Mouse (Mus musculus) right cerebral cortex, adult 2 months (tissue): ENCODE results near the gene Sv2a.
"Not testable (repeated sequence)": the region's sequence is repeated elsewhere in the genome, so short reads cannot be mapped to it uniquely, and the experiment has no call there.

ENCODE experiments used
- DNase-seq, 2 experiments: peaks; one replicate each; pipeline ENCODE4 v3.0.0; 2021 to 2022; ENCODE audit warnings: low spot score in 2 of 2

Sv2a gene

GRCm38 (mm10) chr3:96173185-96173584 is 7.8 kb upstream of the Sv2a start:
- no peak for DNase-seq

DNA sequence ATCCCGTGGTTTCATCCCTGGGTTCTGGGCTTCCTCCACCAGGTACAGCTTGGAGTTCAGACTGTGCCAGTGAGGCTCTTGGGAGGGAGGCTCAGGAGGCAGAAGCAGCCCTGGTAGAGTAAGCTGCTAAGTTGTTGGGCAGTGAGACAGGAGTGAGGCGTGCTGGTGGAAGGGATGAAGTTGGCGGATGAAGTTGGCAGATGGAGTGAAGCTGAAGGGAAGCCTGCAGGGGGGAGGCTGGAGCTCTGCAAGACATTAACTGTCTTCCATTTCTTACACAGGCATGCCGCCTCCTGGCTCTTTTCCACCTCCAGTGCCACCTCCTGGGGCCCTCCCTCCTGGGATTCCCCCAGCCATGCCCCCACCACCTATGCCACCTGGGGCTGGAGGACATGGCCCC is 6.9 kb upstream of the Sv2a start:
- not testable (repeated sequence) for DNase-seq

DNA sequence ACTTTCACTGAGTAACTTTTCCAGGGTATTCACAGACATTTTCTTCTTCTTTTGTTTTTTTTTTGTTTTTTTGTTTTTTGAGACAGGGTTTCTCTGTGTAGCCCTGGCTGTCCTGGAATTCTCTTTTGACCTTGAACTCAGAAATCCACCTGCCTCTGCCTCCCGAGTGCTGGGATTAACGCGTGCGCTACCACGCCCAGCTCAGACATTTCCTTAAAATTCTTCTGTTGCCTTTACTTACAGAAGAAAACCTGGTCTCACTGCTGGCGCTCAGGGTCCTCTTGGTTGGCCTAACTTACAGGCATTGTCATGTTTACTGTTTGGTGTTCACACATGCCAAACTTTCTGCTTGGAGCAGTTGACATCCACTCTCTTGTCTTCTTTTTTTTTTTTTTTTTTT is 5.7 kb upstream of the Sv2a start:
- DNase-seq: no peak

GRCm38 (mm10) chr3:96178427-96178826 is 2.5 kb upstream of the Sv2a start:
- no peak for DNase-seq

GRCm38 (mm10) chr3:96178902-96179301 is 2.0 kb upstream of the Sv2a start:
- no peak for DNase-seq

DNA sequence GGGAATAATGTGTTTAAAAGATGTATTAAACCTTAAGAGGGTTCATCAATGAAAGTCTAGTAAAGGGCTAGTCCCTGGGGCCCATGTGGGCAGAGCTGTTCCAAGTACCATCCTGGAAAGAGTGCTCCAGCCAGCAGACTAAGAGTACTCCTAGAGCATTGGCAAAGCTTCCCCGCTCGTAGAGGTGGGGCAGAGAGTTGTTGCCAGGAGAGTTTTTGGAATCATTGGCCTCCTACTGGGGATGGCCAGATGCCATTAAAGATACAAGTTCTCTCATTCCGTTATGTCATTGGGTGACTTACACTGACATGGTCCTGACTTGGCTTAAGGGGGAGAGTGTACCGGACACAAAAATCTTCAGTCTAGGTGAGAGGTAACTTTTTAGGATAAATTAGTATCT is 1.4 kb upstream of the Sv2a start:
- no peak for DNase-seq

DNA sequence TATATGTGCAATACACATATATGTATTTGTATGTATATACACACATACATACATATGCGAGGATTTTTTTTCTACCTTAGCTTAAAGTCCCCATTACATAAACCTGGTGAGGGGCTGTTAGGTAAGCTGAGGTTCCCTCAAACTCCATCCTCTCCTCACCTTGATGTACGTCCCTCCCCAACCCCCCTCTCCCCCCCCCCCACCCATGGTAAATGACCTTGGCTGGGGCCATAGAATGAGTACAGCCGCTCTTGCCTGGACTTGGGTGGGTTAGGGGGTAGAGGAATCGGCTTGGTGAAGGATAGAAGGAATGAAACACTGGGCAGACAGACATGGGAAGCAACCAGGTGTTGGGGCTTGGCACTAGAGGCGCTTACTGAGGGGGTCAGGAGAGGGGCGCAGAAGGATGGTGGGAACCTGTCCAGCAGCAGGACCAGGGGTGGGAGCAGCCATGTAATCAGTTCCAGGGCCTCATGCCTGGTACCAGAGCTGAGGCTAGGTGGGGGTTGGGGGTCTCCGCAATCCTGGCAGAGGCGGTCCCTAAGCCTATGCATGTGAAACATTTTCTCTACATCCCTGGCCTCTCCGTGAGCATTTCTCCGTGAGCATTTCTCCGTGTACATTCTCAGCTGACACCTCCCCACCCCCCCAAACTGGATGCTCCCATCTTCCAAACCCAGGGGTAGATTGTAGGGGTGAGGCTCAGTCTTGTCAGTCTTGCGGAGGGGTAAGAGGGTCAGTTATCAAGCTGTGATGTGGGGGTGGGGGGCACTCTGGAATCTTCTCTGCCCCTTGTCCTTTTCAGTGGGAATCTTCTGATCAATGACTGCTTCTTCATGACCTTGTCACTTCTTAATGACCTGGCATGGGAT is 795 bp downstream of the Sv2a start:
- peak in 1 of 2 experiments; percentile 47 for DNase-seq

GRCm38 (mm10) chr3:96182382-96182776 is 1.4 kb downstream of the Sv2a start:
- peak in 1 of 2 experiments; percentile 47 for DNase-seq

GRCm38 (mm10) chr3:96192977-96193376 is 12.0 kb downstream of the Sv2a start:
- no peak for DNase-seq

DNA sequence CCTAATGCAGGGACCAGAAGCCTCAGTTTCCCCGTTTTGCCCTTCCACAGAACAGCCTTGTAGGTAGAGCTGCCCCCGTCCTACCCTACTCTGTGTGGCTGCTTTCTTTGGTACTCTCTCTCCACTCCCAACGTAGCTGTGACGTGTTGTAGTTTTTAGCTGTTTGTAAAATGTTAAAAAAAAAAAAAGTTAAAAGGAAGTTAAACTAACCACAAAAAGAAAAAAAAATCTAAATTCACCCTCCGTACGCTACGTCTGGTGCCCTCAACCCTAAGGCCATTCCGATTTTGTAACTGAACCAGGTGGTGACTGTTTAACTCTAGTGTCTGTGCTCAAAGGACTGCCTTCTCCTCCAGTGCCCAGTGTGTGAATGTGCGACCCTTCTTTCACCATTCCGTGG is 14.0 kb downstream of the Sv2a start:
- no peak for DNase-seq

GRCm38 (mm10) chr3:96195616-96196313 is 14.8 kb downstream of the Sv2a start:
- DNase-seq: no peak

- DNase-seq: peak in 1 of 2 experiments; percentile 44
Observed at GRCm38 (mm10) chr3:96196437-96197128, 15.6 kb downstream of the Sv2a start.

- DNase-seq: peak; percentile 95
Observed at GRCm38 (mm10) chr3:96197129-96197749, 16.3 kb downstream of the Sv2a start.

DNA sequence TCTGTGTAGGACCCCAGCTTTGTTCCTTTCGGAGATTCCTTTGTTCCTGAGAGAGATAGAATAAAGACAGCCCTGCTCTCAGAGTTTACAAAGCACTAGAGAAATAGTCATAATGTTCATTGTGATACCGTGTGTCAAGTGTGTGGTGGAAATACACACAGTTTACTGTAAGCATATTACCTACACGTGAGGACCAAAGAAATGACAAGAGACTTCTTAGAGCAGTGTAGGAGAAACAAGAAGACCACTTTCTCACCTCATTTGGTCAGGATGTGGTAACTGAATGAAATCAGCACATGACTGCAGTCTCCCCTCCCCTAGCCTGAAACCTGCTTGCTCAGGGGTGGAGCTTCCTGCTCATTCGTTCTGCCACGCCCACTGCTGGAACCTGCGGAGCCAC is 17.2 kb downstream of the Sv2a start:
- DNase-seq: no peak

- not testable (repeated sequence) for DNase-seq
Observed at GRCm38 (mm10) chr3:96198601-96199251, 17.8 kb downstream of the Sv2a start.

DNA sequence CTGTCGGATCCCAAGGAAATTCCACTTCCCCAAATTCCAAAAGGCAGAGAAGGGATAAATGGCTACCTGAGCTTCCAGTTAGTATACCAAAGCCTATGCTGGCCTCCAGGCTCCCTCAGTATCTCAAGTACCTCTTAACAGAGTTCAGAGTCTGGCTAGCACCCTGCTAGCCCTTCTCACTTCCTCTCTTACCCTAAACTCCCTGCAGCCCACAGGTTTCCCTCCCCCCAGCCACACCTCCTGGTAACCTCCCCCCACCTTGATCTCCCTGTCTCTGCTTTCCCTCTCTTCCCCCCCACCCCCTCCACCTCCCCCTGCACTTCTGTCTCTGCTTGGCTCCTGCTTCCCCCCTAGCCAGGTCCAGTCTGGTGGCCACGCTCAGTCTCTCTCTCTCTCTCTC is 18.8 kb downstream of the Sv2a start:
- no peak for DNase-seq

GRCm38 (mm10) chr3:96207819-96208218 is 26.9 kb downstream of the Sv2a start:
- no peak for DNase-seq

DNA sequence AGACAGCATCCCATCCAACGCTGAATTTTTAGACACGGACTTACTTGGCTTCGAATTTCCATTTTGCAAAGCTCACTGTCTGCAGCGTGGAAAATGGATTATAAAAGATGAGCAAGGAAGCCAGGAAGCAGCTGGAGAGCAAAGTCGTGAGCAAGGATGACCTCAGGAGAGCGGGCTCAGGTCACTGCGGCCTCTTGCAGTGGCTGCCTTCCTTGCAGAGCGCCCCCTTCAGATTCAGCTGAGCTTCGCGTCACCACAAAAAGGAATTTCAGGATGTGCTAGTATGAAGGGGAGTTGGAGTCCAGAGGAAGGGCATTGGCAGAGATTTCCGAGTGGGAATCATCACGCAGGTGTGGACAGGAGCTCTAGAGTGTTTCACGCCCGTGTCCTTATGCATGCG is 28.3 kb downstream of the Sv2a start:
- no peak for DNase-seq

DNA sequence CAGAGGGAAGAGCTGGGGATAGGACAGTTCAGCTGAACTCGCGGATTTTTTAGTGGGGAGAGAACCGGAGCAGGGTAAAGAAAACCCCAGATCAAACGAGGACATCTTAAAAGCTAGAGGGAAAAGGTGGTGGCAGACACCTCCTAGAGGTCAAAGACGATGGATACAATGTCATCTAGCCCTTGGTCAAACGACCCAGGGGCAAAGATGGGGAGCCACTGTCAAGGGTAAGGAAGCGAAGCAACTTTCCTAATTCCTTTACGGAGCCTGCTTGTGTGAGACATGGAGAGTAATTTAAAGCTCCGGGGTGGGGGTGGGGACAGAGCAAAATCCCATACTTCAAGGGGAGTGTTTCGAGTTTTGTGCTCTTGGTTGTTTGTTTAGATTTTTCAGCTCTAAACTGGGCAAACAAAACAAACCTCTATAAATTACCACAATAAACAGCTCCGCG is 38.3 kb downstream of the Sv2a start:
- peak in 1 of 2 experiments; percentile 46 for DNase-seq

- peak; percentile 74 to 84 for DNase-seq
Observed at GRCm38 (mm10) chr3:96219661-96220130, 38.7 kb downstream of the Sv2a start, which contains the start of the genes Bola1 and Hist2h2ab. Gene Bola1 (minus strand): TSS chr3:96219709. Gene Hist2h2ab (plus strand): TSS chr3:96219865.
